Mouse (Mus musculus) heart, adult 2 months (tissue): ENCODE results near the gene Slc25a14.

Experiments used
- CTCF ChIP-seq: fragments of 200-600 bp; IDR thresholded peaks from 2 replicates; pipeline ENCODE4 v1.8.1; 2022; ENCODE audit warnings: antibody characterized with exemption, mild to moderate bottlenecking, moderate library complexity
- EP300 ChIP-seq: fragments of 200-500 bp; IDR thresholded peaks from 2 replicates; pipeline ENCODE4 v1.6.1; 2011; ENCODE audit warnings: low read depth, low read length, control low read depth; ENCODE audit not compliant: insufficient read depth

GRCm38 (mm10) chrX:48604872-48605271 lies 18.3 kb upstream of the Slc25a14 start:
- TF ChIP-seq EP300 (no peak), CTCF (no peak)
